Mouse (Mus musculus) midbrain, embryonic 11.5 days (tissue): Measurements from ENCODE around the gene Gm17018. TPM values are rescaled to one million over a fixed set of nuclear protein-coding genes. Genes with fewer than 3 reads are reported as not detected.
A peak's percentile ranks its signal among the peaks of the same experiment; 100 is the strongest.

Source experiments
- ATAC-seq: fragments of 200-750 bp; cut with Nextera tagmentation; 2 replicates; pipeline ENCODE4 v1.8.0; 2017; ENCODE audit warnings: moderate TSS enrichment, moderate library complexity; ENCODE audit not compliant: low FRiP score
- DNase-seq: peaks from one replicate; pipeline ENCODE4 v3.0.0; 2015; ENCODE audit warnings: low spot score; ENCODE audit errors: missing footprints
- H3K27ac ChIP-seq: fragments of 300-500 bp; sonication (generic); 2 replicates; pipeline ENCODE4 v1.5.1; 2014; ENCODE audit warnings: low read depth, low read length
- H3K27me3 ChIP-seq: fragments of 300-500 bp; sonication (generic); 2 replicates; pipeline ENCODE4 v1.6.1; 2014; ENCODE audit warnings: mild to moderate bottlenecking, low read length, moderate library complexity, mixed read lengths; ENCODE audit not compliant: control insufficient read depth, insufficient read depth
- H3K36me3 ChIP-seq: fragments of 300-500 bp; sonication (generic); 2 replicates; pipeline ENCODE4 v1.6.1; 2014; ENCODE audit warnings: mild to moderate bottlenecking, low read length, moderate library complexity, mixed read lengths; ENCODE audit not compliant: control insufficient read depth, insufficient read depth
- H3K4me1 ChIP-seq: fragments of 300-500 bp; sonication (generic); 2 replicates; pipeline ENCODE4 v1.6.1; 2014; ENCODE audit warnings: low read length; ENCODE audit not compliant: control insufficient read depth, insufficient read depth
- H3K4me2 ChIP-seq: fragments of 300-500 bp; sonication (generic); 2 replicates; pipeline ENCODE4 v1.6.1; 2014; ENCODE audit warnings: mild to moderate bottlenecking, moderate library complexity
- H3K4me3 ChIP-seq: fragments of 300-500 bp; sonication (generic); 2 replicates; pipeline ENCODE4 v1.5.1; 2014; ENCODE audit warnings: low read depth, low read length
- H3K9ac ChIP-seq: fragments of 300-500 bp; sonication (generic); 2 replicates; pipeline ENCODE4 v1.6.1; 2014; ENCODE audit warnings: low read length
- H3K9me3 ChIP-seq: fragments of 300-500 bp; sonication (generic); 2 replicates; pipeline ENCODE4 v1.6.1; 2016; ENCODE audit warnings: low read length; ENCODE audit not compliant: control insufficient read depth
- WGBS: fragments of 180-500 bp; shearing (Covaris S2); extraction: QIAGEN DNeasy Blood & Tissue Kit; methylation state at CpG from one replicate; pipeline ENCODE4 v1.1.7; 2014; 5-methylcytosine and 5-hydroxymethylcytosine counted together
- polyA plus RNA-seq: library from polyadenylated mRNA; unstranded; fragments of >200 nt; fragmentation: Nextera tagmentation; extraction: Ambion mirVana; gene quantifications from 2 replicates; pipeline ENCODE4 v1.2.1, GENCODE M21; 2014

The Gm17018 gene
- polyA plus RNA-seq, 1 experiment from 2014 or later: 47.7 TPM

DNA sequence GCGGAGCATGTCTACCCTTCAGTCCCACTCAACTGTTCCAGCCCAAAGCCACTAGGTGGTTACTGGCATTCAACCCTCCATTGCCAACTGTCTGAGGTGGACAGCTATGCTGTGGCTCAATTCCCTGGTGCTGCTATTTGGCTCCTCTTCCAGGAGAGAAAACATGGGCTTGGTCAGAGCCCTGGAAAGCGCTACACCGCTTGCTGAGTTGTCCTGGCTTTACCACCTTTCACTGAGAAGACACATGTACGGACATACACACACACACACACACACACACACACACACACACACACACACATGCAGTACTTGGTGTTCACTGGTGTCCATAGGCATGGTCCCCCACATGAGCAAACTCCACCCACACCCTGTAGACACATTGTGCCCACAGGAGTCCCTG lies 46.3 kb downstream of the Gm17018 start:
- WGBS: 79% methylated on average over 4 of the region's 4 CpGs

DNA sequence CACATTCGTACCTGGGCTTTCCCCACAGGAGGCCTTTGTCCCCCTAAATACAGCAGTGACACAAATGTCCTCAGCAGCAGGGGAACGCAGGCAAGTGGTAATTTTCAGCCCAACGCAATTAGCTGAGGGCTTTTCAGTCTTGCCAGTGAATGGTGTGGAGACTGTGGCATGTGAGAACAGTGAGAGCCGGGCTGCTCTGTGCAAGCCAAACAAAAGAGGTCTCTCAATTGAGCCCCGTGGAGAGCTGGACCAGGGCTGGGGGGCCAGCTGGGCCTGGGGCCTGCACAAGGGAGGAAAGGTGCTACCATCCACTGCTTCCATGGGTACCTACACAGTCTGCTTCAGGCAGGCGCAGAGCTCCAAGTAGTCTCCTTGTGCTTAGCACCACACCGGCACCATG lies 47.1 kb downstream of the Gm17018 start:
- Histone ChIP-seq H3K4me3 (no peak overlapping the region), H3K9ac (no peak overlapping the region), H3K36me3 (no peaks in the 10 kb centered on the region), H3K9me3 (no peaks in the 10 kb centered on the region), H3K27ac (no peak overlapping the region), H3K4me1 (peaks cover 9% of the 10 kb centered on the region), H3K4me2 (no peak overlapping the region), H3K27me3 (no peaks in the 10 kb centered on the region; the same call in 1 of the 2 replicates)
- DNase-seq: no peak
- no peak for ATAC-seq
- 18% methylated on average over 7 of the region's 7 CpGs for WGBS

More for the DNA sequence above, 46.3 kb downstream of the Gm17018 start:
- no peak overlapping the region for H3K4me2 ChIP-seq
- no peaks in the 10 kb centered on the region for H3K36me3 ChIP-seq
- DNase-seq (no peak), ATAC-seq (no peak)
- no peak overlapping the region for H3K4me3 ChIP-seq
- no peak overlapping the region for H3K27ac ChIP-seq
- no peaks in the 10 kb centered on the region; the same call in 1 of the 2 replicates for H3K27me3 ChIP-seq
- no peak overlapping the region for H3K9ac ChIP-seq
- H3K9me3 ChIP-seq: no peaks in the 10 kb centered on the region
- peaks cover 9% of the 10 kb centered on the region for H3K4me1 ChIP-seq

DNA sequence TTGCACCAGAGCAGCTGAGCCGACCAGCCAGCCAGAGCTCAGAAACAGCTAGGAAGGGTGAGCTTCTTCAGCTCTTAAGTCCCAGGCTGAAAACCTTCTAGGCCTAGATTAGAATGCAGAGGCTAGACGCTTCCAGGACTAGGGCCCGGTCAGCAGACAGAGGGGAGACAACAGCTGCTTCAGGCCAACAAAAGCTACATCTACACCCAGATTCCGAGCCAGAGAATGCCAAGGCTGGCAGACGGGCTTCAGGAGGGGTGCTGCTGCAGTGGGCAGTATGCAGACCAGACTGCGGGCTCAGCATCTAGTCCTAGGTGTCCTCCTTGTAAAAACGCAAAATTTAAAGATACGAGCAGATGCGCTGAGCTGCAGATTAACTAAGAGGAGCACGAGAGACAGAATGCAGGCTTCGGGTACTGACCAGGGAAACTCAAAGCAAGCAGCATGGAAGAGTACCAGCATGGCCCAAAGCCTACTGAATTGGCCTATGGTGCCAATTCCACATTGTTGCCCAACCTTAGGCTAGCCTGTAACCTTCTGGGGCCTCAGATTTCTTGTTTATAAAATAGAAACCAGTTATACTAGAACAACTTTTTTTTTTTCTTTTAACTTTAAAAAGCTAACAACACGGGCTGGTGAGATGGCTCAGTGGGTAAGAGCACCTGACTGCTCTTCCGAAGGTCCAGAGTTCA lies 48.4 kb downstream of the Gm17018 start:
- H3K9me3 ChIP-seq: no peaks in the 10 kb centered on the region
- whole genome bisulfite sequencing: 88% methylated on average over 13 of the region's 13 CpGs
- H3K9ac ChIP-seq: no peak overlapping the region
- peaks cover 9% of the 10 kb centered on the region for H3K4me1 ChIP-seq
- ATAC-seq (no peak), DNase-seq (no peak)
- no peaks in the 10 kb centered on the region for H3K36me3 ChIP-seq
- H3K4me2 ChIP-seq: no peak overlapping the region
- H3K27me3 ChIP-seq: no peaks in the 10 kb centered on the region; the same call in 1 of the 2 replicates
- H3K27ac ChIP-seq: no peak overlapping the region
- H3K4me3 ChIP-seq: no peak overlapping the region

DNA sequence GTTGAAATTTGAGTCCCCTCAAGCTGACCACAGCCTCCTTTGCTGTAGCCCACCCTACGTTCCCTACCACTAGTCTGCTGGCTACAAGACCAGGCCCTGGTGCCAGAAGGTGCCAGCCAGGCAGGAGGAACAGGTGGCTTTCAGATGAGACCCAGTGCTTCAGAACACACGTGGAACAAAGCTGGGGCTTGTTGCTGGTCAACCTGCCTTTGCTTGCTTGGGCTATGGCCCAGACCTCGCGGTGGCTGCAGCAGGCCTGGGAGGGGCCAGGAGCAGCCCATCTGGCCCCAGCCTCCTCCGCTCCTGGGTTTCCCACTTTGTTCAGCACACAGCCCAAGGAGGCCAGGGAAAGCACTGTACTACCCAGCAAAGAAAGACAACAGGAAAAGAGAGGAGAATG lies 50.4 kb downstream of the Gm17018 start:
- no peak for ATAC-seq

DNA sequence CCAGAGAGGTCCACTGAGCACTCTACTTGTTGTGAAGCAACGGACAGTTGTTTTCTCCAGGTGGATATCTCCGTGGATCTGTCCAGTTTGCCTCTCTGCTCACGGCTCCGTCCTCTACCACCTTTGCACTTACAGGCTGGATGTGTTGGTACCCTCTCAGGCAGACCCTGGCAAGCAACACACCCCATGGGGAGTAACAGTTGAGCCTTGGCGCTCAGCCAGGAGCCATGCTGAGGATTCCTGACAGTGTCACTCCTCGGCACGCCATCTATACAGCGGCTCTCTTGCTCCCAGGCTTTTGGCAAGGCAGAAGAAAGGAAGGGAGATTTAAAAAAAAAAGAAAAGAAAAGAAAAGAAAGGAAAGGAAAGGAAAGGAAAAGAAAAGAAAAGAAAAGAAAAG lies 54.0 kb downstream of the Gm17018 start:
- 75% methylated on average over 8 of the region's 8 CpGs for WGBS
- Histone ChIP-seq H3K4me2 (no peak overlapping the region), H3K9ac (no peak overlapping the region), H3K27me3 (peaks cover 2% of the 10 kb centered on the region), H3K9me3 (no peaks in the 10 kb centered on the region), H3K4me1 (peaks cover 23% of the 10 kb centered on the region), H3K4me3 (no peak overlapping the region), H3K27ac (no peak overlapping the region), H3K36me3 (no peaks in the 10 kb centered on the region)
- ATAC-seq (no peak), DNase-seq (no peak)

More for the DNA sequence above, 50.4 kb downstream of the Gm17018 start:
- H3K27me3 ChIP-seq: peaks cover 2% of the 10 kb centered on the region; the same call in 1 of the 2 replicates
- no peak overlapping the region for H3K9ac ChIP-seq
- H3K9me3 ChIP-seq: no peaks in the 10 kb centered on the region
- H3K4me3 ChIP-seq: no peak overlapping the region
- H3K4me1 ChIP-seq: peaks cover 17% of the 10 kb centered on the region
- H3K36me3 ChIP-seq: no peaks in the 10 kb centered on the region
- no peak overlapping the region for H3K4me2 ChIP-seq
- H3K27ac ChIP-seq: no peak overlapping the region
- DNase-seq: no peak
- WGBS: 84% methylated on average over 5 of the region's 5 CpGs

DNA sequence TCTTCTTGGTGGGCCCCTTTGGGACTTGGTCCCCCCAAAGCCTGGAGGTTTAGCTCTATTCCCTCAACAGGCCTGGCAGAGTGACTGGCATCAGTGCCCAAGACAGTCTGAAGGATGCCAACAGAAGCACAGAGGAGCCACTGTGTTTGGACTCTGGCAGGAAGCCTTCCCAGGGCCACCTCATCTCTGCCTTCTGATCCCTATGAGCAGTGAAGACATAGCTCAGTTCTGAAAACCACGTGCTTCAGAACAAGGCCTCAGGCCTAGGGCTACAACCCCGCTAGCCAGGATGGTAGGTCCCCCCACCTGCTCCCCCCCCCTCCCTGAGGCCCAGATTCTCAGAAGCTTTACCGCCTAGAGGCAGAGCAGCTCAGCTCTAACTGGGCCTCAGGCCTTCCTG lies 54.5 kb downstream of the Gm17018 start:
- Histone ChIP-seq H3K36me3 (no peaks in the 10 kb centered on the region), H3K4me1 (peaks cover 23% of the 10 kb centered on the region), H3K4me2 (no peak overlapping the region), H3K9me3 (no peaks in the 10 kb centered on the region), H3K9ac (no peak overlapping the region), H3K27ac (no peak overlapping the region), H3K27me3 (peaks cover 2% of the 10 kb centered on the region), H3K4me3 (no peak overlapping the region)
- DNase-seq (no peak), ATAC-seq (no peak)
- 57% methylated on average over 3 of the region's 3 CpGs for whole genome bisulfite sequencing

DNA sequence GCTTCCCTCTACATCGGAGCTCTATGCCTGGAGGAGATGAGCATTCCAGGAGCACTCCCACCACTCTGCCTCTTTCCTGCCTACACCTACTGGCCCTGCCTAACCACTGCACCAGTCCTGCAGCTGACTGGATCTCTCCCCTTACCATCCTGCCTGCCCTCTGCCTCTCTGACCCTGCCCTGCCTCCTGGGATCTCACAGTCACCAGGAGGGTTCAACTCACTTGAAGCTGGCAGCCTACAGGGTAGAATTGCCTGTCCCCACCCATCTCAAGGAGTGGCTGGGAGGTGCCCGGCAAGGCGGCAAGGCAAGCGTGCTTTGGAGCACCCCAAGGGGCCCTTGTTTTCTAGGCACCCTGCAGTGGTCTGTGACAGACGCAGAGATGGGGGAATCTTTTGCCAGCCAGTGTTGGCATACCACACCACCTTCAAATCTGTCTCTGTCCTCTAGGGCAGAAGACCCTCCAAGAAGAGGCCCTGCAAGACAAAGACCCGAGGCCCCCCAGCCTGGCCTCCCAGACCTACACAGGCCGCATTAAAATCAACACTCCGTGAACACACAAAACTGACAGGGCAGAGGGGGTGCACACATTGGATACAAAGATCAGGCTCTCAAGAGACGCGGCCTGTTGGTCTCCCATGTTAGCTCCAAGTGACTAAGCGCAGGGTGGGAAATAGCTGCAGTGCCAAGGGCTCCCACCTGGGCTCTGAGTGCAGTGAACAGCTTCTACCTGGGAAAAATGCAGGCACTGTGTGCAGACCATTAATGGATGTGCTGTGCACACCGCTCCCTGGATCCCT lies 55.2 kb downstream of the Gm17018 start:
- no peak overlapping the region for H3K4me2 ChIP-seq
- H3K27me3 ChIP-seq: peaks cover 2% of the 10 kb centered on the region
- H3K9me3 ChIP-seq: no peaks in the 10 kb centered on the region
- peak overlapping the region; percentile 22; the same call in 1 of the 2 replicates for H3K27ac ChIP-seq
- peak; percentile 90 for DNase-seq
- 31% methylated on average over 12 of the region's 12 CpGs for WGBS
- H3K36me3 ChIP-seq: no peaks in the 10 kb centered on the region
- 0 out of 2 replicates have a peak, but pooled peaks have one; percentile 30 for ATAC-seq
- no peak overlapping the region for H3K4me3 ChIP-seq
- peak overlapping the region; percentile 27; the same call in 1 of the 2 replicates for H3K9ac ChIP-seq
- peaks cover 23% of the 10 kb centered on the region for H3K4me1 ChIP-seq

DNA sequence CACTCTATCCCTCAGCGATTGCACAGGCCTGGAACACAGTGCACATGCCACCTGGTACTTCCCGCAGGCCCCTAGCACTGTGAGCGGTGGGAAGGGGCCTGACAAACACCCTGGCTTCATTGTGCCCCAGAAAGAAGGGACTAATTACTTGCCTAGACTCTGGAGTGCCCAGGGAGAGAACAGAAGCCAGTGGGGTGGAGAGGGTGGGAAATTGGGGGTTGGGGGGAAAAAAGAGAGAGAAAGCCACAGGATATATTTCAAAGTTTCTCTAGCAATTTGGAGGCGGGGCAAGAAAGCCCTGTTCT lies 55.8 kb downstream of the Gm17018 start:
- WGBS: 28% methylated on average over 4 of the region's 4 CpGs
- Histone ChIP-seq H3K27ac (peak overlapping the region; percentile 22; the same call in 1 of the 2 replicates), H3K4me2 (no peak overlapping the region), H3K36me3 (no peaks in the 10 kb centered on the region), H3K4me3 (no peak overlapping the region), H3K27me3 (peaks cover 2% of the 10 kb centered on the region), H3K9me3 (no peaks in the 10 kb centered on the region), H3K4me1 (peaks cover 23% of the 10 kb centered on the region), H3K9ac (peak overlapping the region; percentile 27; the same call in 1 of the 2 replicates)
- DNase-seq (no peak), ATAC-seq (peak; percentile 55; the same call in 1 of the 2 replicates)

DNA sequence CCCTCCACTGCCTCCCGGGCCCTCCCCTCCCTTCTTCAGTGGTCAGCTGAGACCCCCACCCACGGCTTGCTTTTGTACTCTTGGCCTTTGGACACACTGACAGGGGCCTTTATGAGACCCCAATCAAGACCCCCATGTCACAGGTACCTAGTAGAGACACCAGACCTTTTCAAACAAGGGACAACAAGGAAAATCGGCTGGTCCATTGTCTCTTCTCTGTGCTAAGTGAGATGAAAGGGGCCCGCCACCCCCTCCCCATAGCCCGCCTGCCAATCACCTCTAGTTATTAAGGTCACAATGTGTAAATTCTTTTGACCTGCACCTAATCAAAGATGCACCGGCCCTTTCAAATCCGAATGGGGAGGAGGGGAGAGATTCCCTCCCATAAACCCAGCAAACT lies 56.3 kb downstream of the Gm17018 start:
- no peak for ATAC-seq
- WGBS: 17% methylated on average over 7 of the region's 7 CpGs
- peaks cover 23% of the 10 kb centered on the region for H3K4me1 ChIP-seq

More for the DNA sequence above, 56.3 kb downstream of the Gm17018 start:
- peaks cover 2% of the 10 kb centered on the region for H3K27me3 ChIP-seq
- DNase-seq: no peak
- H3K4me3 ChIP-seq: no peak overlapping the region
- no peak overlapping the region for H3K27ac ChIP-seq
- H3K9ac ChIP-seq: no peak overlapping the region
- no peaks in the 10 kb centered on the region for H3K36me3 ChIP-seq
- H3K4me2 ChIP-seq: no peak overlapping the region
- no peaks in the 10 kb centered on the region for H3K9me3 ChIP-seq
